Mouse (Mus musculus) ES-Bruce4 (cell line): Measurements from ENCODE around the gene Evc2.

ENCODE experiments used
- CTCF ChIP-seq: IDR thresholded peaks from one replicate; pipeline ENCODE4 v1.8.1; 2011; ENCODE audit warnings: low read depth, low read length
- POLR2A ChIP-seq: IDR thresholded peaks from one replicate; pipeline ENCODE4 v1.8.1; 2011; ENCODE audit warnings: low read length; ENCODE audit not compliant: insufficient read depth

DNA sequence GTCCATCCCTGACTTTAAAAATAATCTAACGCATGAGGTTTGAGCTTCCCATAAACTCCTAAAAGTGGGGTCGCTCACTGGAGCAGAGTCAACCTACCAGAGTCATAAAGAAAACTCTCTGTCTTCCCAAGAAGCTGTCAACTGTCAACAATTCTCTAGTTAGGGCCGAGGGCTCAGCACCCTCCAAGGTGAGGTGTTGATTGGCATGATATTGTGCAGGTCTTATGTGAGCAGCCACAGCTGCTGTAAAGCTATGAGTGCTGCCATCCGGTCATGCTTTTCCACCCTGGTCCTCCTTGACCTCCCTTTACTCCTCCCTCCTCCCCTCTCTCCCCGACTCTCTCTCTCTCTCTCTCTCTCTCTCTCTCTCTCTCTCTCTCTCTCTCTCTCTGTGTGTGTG, 24.3 kb downstream of the Evc2 start:
- no peak for TF ChIP-seq CTCF
- TF ChIP-seq POLR2A: no peak
